Mouse (Mus musculus) duodenum, adult 2 months (tissue): Measurements from ENCODE around the gene Gm26741. TPM values are rescaled to one million over a fixed set of nuclear protein-coding genes. Genes with fewer than 3 reads are reported as not detected.

ENCODE experiments used
- polyA plus RNA-seq: library from polyadenylated mRNA; depleted of rRNA; stranded (reverse); fragments of >200 nt; gene quantifications from 2 replicates; pipeline ENCODE4 v1.2.3, GENCODE M21; 2012; ENCODE audit warnings: low replicate concordance; rRNA removed

Gene Gm26741
- polyA plus RNA-seq = not detected in 2 replicates

DNA sequence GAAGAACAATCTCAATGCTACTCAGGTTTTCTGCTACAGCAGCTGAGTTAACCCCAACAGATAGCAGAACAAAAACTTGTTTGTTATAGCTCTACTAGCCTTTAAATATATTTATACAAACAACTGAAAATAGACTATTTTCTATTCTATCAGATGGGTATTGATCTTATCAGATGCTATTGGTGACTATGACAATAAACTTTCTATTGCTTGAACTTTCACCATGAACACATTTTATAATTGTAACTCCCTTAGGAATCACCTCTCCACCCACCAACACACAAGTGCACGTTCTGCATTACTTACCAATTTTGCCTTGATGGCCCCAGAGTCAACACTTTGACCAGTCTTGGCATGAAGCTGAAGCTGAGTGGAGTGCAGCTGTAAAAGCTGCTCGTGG lies at the start of gene Gm26741:
Gm26741 (plus strand) TSS at position 301 of the 400 bp plus-strand sequence.

DNA sequence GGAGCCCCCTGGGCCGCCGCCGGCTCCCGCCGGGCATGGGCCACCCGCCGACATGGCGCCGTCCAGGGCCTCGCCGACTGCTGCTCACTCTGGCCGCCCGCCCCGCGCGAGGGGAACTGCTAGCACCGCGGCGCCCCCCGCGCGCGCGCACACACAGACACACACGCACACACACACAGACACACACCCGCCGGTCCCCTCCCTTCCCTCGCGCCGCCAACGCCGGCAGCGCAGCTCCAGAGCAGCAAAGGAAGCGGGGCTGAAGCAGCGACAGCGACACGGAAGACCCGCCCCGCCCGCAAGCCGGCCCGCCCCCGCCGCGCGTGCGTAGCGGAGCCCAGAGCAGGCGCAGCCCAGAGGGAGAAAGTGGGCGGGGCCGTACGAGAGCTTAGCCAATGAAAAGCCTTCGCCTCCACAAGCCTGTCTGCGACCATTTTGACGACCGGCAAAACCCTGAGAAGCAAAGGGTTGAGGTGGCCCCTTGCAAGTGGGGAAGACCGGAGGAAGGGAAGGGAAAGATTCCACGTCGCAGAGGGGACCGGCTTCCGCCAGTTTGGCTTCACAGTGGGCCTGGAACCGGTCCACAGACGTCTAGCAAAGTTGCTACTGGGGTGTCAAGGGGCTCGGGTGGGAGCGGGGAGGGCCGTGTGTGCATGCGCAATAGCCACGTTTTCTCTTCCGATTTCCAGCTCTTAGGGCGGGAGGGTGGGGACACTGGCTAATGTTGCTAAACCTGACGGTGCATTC lies 23.5 kb downstream of the Gm26741 start, which contains the start of gene Gopc:
Gopc (minus strand) TSS at position 280 of the 747 bp plus-strand sequence.

DNA sequence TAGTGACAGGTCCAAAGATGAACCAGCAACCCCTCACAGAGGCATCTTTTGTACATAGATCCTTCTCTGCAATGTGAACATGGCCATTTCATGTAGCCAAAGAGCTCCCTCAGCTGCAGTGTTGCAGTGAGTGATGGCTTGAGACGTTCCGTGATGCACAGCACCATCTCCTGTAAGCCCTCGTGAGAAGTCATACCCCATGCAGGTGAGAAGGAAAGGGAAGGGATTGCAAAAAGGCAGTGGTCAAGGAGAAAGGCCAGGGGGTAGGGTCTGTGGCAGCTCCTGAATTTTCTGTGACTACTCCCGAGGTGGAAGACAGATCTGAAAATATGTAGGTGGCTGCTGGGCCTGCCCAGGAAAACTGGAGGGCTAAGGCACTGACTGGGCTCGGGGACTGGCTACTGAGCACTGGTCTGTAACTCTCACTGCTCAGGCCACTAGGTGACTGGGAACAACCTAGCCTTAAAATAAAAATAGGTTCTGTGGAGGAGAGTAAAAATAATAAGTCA lies 30.4 kb downstream of the Gm26741 start, which contains the start of gene Nepn:
Nepn (plus strand) TSS at position 51 of the 509 bp plus-strand sequence.

Other genes with a start within 250 kb of the Gm26741 start
- gene Ros1, start 163.5 kb upstream of the Gm26741 start, polyA plus RNA-seq = 0.04 and 0.25 TPM in 2 replicates
- 19.1 and 19.9 TPM in 2 replicates for gene Dcbld1, start 125.1 kb upstream of the Gm26741 start, polyA plus RNA-seq
- gene Gopc, start 23.4 kb downstream of the Gm26741 start, polyA plus RNA-seq = 1.2 and 2.3 TPM in 2 replicates
- gene Nepn, start 30.2 kb downstream of the Gm26741 start, polyA plus RNA-seq = not detected in 2 replicates
- gene Nus1, start 58.8 kb downstream of the Gm26741 start, polyA plus RNA-seq = 21.6 and 38.1 TPM in 2 replicates